Mouse (Mus musculus) adrenal gland, postnatal 25 days (tissue): Measurements from ENCODE around the gene Wdr34. TPM values are rescaled to one million over a fixed set of nuclear protein-coding genes. Genes with fewer than 3 reads are reported as not detected.
A peak's percentile ranks its signal among the peaks of the same experiment; 100 is the strongest.

Experiments used
- DNase-seq: peaks from one replicate; pipeline ENCODE4 v3.0.0; 2021; ENCODE audit warnings: mixed read lengths
- long read RNA-seq: library from polyadenylated mRNA; stranded (forward); transcript quantifications from one replicate; pipeline ENCODE4 v2.0.0, GENCODE M21; 2021
- total RNA-seq: library from RNA; stranded (reverse); gene quantifications from 2 replicates; pipeline ENCODE4 v1.2.3, GENCODE M21; 2021

Gene Wdr34
- 18.5 and 26.6 TPM in 2 replicates for total RNA-seq
- long read RNA-seq, transcript Wdr34-201 (9 exons, 1,814 nt): major isoform, 29 of 37 reads
- long read RNA-seq, partial matches to known transcripts: 3 of 37 reads
- long read RNA-seq, other reads (novel, unspliced or antisense): 5 of 37 reads

- peak; percentile 99 for DNase-seq
These were observed at the start of gene Wdr34 for GRCm38 (mm10) chr2:30048699-30049388. Wdr34 (minus strand) TSS chr2:30048881.

DNA sequence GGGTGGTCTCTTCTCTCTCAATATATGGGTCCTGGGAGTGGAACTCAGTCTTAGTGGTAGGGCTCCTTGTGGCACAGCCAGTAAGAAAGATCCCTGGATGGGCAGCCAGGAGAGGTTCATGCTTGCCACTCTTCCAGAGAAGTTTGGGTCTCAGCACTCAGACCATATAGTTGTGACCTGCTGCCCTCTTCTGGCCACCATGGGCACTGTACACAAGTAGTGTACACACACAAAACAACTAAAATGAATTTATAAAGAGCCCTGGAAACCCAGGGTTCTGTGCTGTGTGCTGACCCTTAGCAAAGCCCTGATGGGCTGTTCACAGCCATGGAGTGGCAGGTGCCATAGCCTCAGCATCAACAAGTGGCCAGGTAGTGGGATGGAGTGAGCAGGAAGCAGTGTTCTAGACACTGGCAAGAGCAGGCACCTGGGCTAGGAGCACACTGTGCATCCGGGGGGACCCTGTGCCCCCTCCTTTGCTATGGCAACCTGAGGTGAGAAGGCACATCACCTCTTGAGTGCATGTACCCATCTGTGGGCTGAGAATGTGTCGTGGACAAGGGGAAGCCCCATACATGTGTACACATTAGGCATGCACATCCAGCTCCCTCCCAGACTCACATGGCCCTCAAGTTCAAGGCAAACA lies 47.3 kb upstream of the Wdr34 start:
- peak; percentile 61 for DNase-seq

- no peak for DNase-seq
These were observed 45.5 kb upstream of the Wdr34 start for GRCm38 (mm10) chr2:30094208-30094588.

DNA sequence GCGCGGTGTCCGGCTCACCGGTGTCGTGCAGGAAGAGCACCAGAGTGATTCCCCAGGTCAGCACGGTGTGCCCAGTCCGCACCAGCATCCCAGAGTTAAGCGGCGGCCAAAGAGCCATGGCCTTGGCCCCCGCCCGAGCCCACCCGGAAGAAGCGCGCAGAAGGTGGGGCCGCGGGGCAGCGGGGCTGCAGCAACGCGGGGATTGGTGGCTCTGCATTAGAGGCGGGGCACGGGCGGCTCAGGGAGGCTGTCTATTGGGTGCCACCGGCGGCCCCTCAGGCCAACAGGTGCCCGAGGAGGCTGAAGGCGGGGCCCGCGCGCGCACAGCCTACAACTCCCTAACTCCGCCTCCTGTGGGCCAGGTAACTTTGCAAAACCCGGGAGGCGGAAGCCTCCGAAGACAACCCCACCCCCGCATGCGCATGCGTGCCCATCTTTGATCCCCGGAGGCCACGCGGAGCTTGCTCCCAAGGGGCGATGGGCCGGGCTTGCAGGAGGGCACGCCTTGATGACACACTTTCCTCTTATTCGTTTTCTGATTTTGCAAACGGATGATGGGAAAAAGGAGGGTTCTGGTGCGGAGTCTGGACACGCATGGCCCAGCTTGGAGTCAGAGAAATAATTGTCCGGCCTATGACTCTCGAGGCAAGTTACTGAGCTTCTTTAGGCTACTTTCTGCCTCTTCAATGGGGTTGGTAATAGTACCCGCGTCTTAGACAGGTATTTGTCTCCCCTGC lies 45.0 kb upstream of the Wdr34 start, which contains the start of gene Zdhhc12:
Gene Zdhhc12, minus strand, starts transcription at position 178 of the 737 bp plus-strand sequence.
- DNase-seq: peak; percentile 99

- DNase-seq: no peak
These were observed 43.7 kb upstream of the Wdr34 start for GRCm38 (mm10) chr2:30092280-30092918.

GRCm38 (mm10) chr2:30091521-30091920 lies 42.8 kb upstream of the Wdr34 start:
- DNase-seq: no peak

DNA sequence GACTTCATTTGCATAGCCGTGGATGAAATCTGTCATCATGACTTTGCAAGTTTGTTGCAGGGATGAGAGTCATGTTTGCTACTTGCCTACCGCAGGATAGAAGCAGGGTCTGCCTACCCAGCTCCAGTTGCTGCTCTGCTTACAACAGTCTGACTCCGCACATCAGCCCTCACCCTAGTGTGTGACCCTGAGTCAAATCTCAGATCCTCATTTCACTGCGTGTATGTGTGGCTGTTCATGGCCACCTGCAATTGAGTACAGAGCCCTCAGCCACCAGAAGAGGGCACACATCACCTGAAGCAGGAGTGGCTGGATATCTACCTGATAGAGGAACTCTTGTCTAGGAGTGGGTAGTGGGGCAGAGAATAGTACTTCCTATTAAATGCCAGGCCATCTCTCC lies 38.6 kb upstream of the Wdr34 start:
- no peak for DNase-seq

- no peak for DNase-seq
These were observed 36.0 kb upstream of the Wdr34 start for GRCm38 (mm10) chr2:30084632-30085031.

DNA sequence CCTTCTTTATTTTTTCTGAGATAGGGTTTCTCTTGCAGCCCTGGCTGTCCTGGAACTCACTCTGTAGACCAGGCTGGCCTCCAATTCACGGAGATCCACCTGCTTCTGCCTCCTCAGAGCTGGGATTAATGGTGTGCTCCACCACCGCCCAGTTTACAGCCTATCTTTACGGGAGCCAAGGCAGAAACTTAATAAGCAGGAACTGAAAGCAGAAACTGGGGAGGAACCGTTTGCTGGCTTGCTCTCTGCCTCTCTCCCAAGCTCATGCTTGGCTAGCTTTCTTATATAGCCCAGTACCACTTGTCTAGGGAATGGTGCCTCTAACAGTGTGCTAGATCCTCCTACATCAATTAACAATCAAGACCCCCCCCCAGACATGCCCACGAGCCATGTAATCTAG lies 35.4 kb upstream of the Wdr34 start:
- DNase-seq: no peak

DNA sequence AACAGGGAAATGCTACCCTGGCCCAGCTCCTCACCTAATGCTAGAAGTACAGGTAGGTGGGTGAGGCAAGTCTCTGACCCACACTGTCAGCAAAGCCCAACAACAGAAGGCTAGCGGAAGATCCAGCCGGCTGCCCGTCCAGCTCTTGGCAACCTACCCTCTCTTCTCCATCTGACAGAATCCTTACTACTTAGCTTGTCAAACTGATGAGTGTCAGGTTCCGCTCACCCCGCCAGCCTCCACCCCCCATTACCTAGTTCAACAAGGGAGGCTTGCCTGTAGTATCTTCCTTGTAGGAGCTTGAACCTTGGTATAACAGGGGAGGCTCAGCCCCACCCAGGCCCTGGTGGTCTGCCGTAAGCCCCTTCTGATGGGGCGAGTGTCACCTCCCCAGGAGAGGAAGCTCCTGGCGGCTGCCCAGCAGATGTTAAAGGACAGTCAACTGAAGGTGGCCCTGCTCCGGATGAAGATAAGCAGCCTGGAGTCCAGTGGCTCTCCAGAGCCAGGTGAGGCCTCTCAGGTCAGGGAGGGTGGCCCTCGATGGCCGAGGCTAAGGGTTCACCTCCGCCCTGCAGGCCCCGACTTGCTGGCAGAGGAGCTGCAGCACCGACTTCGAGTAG lies 31.6 kb upstream of the Wdr34 start:
- DNase-seq: no peak

- no peak for DNase-seq
These were observed 30.1 kb upstream of the Wdr34 start for GRCm38 (mm10) chr2:30078760-30079159.

DNA sequence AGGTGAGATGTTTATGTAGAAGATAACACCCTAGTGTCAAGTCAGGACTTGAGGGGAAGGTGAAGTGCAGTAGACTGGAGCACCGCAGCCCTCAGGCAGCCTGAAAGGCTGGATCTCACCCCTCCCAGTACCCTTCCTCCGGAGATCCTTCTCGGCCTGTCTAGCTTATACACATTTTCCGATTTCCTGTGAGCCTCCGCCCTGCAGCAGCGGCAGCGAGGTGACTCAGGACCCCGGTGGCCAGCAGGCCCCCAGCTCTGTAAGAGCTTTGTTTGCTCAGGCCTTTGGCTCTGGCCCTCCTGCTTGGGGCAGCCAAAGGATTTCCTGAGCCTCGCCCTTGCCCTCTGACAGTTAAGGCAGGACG lies 29.6 kb upstream of the Wdr34 start:
- DNase-seq: no peak

DNA sequence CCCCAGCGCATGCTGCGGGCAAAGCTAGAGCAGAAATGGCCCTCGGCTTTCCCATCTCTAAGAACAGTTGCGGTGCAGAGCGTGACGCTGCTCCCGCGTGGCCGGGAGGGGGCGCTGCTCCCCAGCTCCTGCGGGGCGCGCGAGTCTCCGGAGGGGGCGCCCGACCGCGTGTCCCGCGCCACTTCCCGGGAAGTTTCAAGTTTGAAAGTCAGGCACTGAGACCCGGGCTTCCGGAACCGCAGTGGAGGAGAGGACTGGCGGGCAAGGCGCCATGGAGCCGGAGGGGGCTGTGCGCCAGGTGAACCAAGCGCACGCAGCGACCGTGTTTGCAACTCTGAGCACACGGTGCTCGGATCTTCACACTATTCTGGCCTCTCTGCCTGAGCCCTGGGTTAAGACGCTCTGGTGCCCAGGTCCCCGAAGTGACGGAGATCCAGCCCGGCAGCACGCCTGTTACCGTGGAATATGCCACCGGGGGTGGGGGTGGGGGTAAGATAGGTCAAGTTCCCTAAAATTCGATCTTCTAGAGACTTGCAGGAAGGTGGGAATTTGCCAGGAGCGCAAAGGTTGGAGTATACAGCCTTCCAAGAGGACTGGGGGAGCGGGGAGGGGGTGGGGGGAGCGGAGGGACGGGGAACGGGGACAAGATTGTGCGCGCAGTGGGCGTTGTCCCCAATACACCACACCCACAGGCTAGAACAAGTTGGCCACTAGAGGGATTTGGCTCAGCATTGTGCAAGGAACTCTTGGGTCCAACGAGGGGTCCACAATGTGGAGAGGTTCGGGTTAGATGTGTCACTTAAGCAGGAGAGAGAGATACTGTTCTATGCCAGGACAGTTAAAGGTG lies 29.0 kb upstream of the Wdr34 start, which contains the start of gene Pkn3:
Gene Pkn3, plus strand, starts transcription at position 183 of the 847 bp plus-strand sequence.
- peak; percentile 90 for DNase-seq

DNA sequence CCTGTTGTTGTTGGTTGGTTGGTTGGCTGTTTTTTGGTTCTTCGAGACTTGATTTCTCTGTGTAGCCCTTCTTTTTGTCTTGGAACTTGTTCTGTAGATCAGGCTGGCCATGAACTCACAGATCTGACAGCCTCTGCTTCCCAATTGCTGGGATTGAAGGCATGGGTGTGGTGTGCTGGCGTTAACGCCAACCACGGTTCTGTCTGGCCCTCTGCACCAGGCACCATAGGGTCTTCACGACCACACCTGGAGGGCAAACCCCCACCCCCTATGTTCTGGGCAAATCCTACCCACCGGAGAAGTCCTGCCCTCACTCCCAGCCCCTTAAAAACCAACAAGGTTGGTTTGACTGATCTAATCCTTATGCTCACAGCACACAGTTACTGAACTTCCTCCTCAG lies 28.3 kb upstream of the Wdr34 start:
- no peak for DNase-seq

- DNase-seq: no peak
These were observed 27.8 kb upstream of the Wdr34 start for GRCm38 (mm10) chr2:30076439-30076838.

- DNase-seq: no peak
These were observed 26.9 kb upstream of the Wdr34 start for GRCm38 (mm10) chr2:30075625-30076024.

- no peak for DNase-seq
These were observed 24.6 kb upstream of the Wdr34 start for GRCm38 (mm10) chr2:30073285-30073684.

DNA sequence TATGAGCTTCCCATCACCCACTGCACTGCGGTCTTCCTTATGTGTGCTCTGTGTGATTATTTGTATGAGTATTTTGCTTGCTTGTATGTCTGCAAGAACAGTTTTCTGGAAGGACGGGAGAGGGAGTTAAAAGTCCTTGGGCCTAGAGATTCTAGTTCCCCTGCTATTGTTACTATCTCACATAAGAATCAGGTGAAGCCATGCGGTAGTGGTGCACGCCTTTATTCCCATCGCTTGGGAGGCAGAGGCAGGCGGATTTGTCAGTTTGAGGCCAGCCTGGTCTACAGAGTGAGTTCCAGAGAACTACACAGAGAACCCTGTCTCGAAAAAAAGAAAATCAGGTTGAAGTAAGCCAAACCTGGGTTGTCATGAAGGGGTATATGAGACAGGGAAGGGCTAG lies 24.2 kb upstream of the Wdr34 start:
- no peak for DNase-seq

DNA sequence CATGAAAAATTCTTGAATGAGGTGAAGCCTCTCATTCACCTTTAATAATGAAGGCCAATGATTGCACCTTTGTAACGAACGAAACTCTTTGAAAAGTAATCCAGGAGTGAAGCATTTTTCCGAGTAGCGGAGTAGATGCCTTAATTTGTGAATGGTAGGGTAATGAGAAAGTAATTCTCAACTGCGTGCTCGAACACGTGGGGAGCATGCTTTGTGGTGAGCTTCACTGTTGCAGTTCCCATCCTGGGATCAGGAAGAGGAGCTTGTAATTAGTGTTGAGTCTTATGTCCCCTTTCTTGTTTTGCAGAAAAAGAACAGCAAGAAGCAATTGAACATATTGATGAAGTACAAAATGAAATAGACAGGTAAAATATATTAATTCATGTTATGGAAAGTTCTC lies 19.3 kb upstream of the Wdr34 start:
- DNase-seq: no peak

- peak; percentile 45 for DNase-seq
These were observed 18.6 kb upstream of the Wdr34 start for GRCm38 (mm10) chr2:30067031-30067888.
